Mouse (Mus musculus) embryonic facial prominence, embryonic 11.5 days (tissue): Measurements from ENCODE around the gene Tmem167. TPM values are rescaled to one million over a fixed set of nuclear protein-coding genes. Genes with fewer than 3 reads are reported as not detected.
"Not testable (repeated sequence)": the region's sequence is repeated elsewhere in the genome, so short reads cannot be mapped to it uniquely, and the experiment has no call there.

Experiments
- ATAC-seq: fragments of 200-750 bp; cut with Nextera tagmentation; replicated peaks from 2 replicates; pipeline ENCODE4 v1.8.0; 2017; ENCODE audit warnings: low read depth; ENCODE audit not compliant: insufficient number of reproducible peaks, low FRiP score, low TSS enrichment
- DNase-seq: peaks from one replicate; pipeline ENCODE4 v3.0.0-alpha.2; 2015; ENCODE audit warnings: low spot score
- H3K27ac ChIP-seq: fragments of 300-500 bp; sonication (generic); replicated peaks from 2 replicates; pipeline ENCODE4 v1.5.1; 2014; ENCODE audit warnings: mild to moderate bottlenecking, low read depth, low read length, control low read depth
- H3K27me3 ChIP-seq: fragments of 300-500 bp; sonication (generic); 2 replicates; pipeline ENCODE4 v1.6.1; 2014; ENCODE audit warnings: mild to moderate bottlenecking, low read length, moderate library complexity, mixed read lengths; ENCODE audit not compliant: control insufficient read depth, insufficient read depth
- H3K36me3 ChIP-seq: fragments of 300-500 bp; sonication (generic); replicated peaks from 2 replicates; pipeline ENCODE4 v1.6.1; 2014; ENCODE audit warnings: low read depth, mild to moderate bottlenecking, low read length, moderate library complexity, mixed read lengths; ENCODE audit not compliant: control insufficient read depth, insufficient read depth
- H3K4me1 ChIP-seq: fragments of 300-500 bp; sonication (generic); 2 replicates; pipeline ENCODE4 v1.6.1; 2014; ENCODE audit warnings: low read length, mixed read lengths; ENCODE audit not compliant: control insufficient read depth, insufficient read depth
- H3K4me2 ChIP-seq: fragments of 300-500 bp; sonication (generic); 2 replicates; pipeline ENCODE4 v1.6.1; 2014; ENCODE audit warnings: low read depth, mild to moderate bottlenecking, control low read depth, low read length, moderate library complexity
- H3K4me3 ChIP-seq: fragments of 300-500 bp; sonication (generic); 2 replicates; pipeline ENCODE4 v1.5.1; 2014; ENCODE audit warnings: low read depth, low read length, control low read depth
- H3K9ac ChIP-seq: fragments of 300-500 bp; sonication (generic); replicated peaks from 2 replicates; pipeline ENCODE4 v1.6.1; 2014; ENCODE audit warnings: mild to moderate bottlenecking, control low read depth, low read length
- H3K9me3 ChIP-seq: fragments of 300-500 bp; sonication (generic); replicated peaks from 2 replicates; pipeline ENCODE4 v1.6.1; 2016; ENCODE audit warnings: mild to moderate bottlenecking, low read length, inconsistent platforms, mixed read lengths; ENCODE audit not compliant: control insufficient read depth
- WGBS: fragments of 180-500 bp; shearing (Covaris S2); extraction: QIAGEN DNeasy Blood & Tissue Kit; methylation state at CpG from one replicate; pipeline ENCODE4 v1.1.7; 2014; 5-methylcytosine and 5-hydroxymethylcytosine counted together
- polyA plus RNA-seq: library from polyadenylated mRNA; unstranded; fragments of >200 nt; fragmentation: Nextera tagmentation; extraction: Ambion mirVana; gene quantifications from 2 replicates; pipeline ENCODE4 v1.2.1, GENCODE M21; 2014

Gene Tmem167
- polyA plus RNA-seq, 1 experiment from 2014 or later = 78.5 TPM

- H3K4me3 ChIP-seq, H3K27me3 ChIP-seq, DNase-seq, H3K9me3 ChIP-seq, H3K4me2 ChIP-seq, H3K36me3 ChIP-seq, H3K27ac ChIP-seq, ATAC-seq, H3K4me1 ChIP-seq, H3K9ac ChIP-seq: not testable (repeated sequence)
- WGBS = 97% methylated on average over 5 of the region's 5 CpGs
These were observed 19.8 kb downstream of the Tmem167 start for GRCm38 (mm10) chr13:90108746-90109145.

GRCm38 (mm10) chr13:90111681-90112080 is 22.8 kb downstream of the Tmem167 start:
- WGBS = 83% methylated on average over 1 of the region's 1 CpGs
- Histone ChIP-seq H3K27me3 (no peaks in the 10 kb centered on the region), H3K27ac (no peak overlapping the region), H3K9me3 (no peaks in the 10 kb centered on the region), H3K4me3 (no peak overlapping the region), H3K4me2 (no peak overlapping the region), H3K4me1 (no peaks in the 10 kb centered on the region), H3K9ac (no peak overlapping the region), H3K36me3 (no peaks in the 10 kb centered on the region)
- DNase-seq = no peak
- no peak for ATAC-seq

- DNase-seq (no peak), ATAC-seq (no peak)
- Histone ChIP-seq H3K4me2 (no peak overlapping the region), H3K9me3 (no peaks in the 10 kb centered on the region), H3K27me3 (no peaks in the 10 kb centered on the region), H3K36me3 (no peaks in the 10 kb centered on the region), H3K9ac (no peak overlapping the region), H3K4me1 (no peaks in the 10 kb centered on the region), H3K4me3 (no peak overlapping the region), H3K27ac (no peak overlapping the region)
- 86% methylated on average over 3 of the region's 3 CpGs for WGBS
These were observed 47.4 kb downstream of the Tmem167 start for GRCm38 (mm10) chr13:90136156-90136910.

- no peaks in the 10 kb centered on the region for H3K9me3 ChIP-seq
- no peak for ATAC-seq
- WGBS = 81% methylated on average over 1 of the region's 1 CpGs
These were observed 52.8 kb downstream of the Tmem167 start for GRCm38 (mm10) chr13:90141681-90142080.

GRCm38 (mm10) chr13:90143245-90143644 is 54.3 kb downstream of the Tmem167 start:
- Histone ChIP-seq H3K9me3 (no peaks in the 10 kb centered on the region), H3K9ac (no peak overlapping the region), H3K27ac (no peak overlapping the region), H3K4me2 (no peak overlapping the region), H3K27me3 (no peaks in the 10 kb centered on the region), H3K4me3 (no peak overlapping the region), H3K4me1 (no peaks in the 10 kb centered on the region), H3K36me3 (no peaks in the 10 kb centered on the region)
- DNase-seq (peak; percentile 63), ATAC-seq (peak; percentile 78)
- WGBS = 13% methylated on average over 4 of the region's 4 CpGs

More at GRCm38 (mm10) chr13:90141681-90142080, 52.8 kb downstream of the Tmem167 start:
- no peaks in the 10 kb centered on the region for H3K4me1 ChIP-seq
- H3K27ac ChIP-seq = no peak overlapping the region
- H3K9ac ChIP-seq = no peak overlapping the region
- no peaks in the 10 kb centered on the region for H3K36me3 ChIP-seq
- no peak for DNase-seq
- no peak overlapping the region for H3K4me2 ChIP-seq
- H3K27me3 ChIP-seq = no peaks in the 10 kb centered on the region
- H3K4me3 ChIP-seq = no peak overlapping the region

- no peak for ATAC-seq
- Histone ChIP-seq H3K4me1 (no peaks in the 10 kb centered on the region), H3K4me3 (no peak overlapping the region)
These were observed 63.0 kb downstream of the Tmem167 start for GRCm38 (mm10) chr13:90151881-90152280.

GRCm38 (mm10) chr13:90152536-90153273 is 63.8 kb downstream of the Tmem167 start:
- no peak overlapping the region for H3K9ac ChIP-seq
- DNase-seq (peak; percentile 83), ATAC-seq (peak; percentile 88)
- 32% methylated on average over 7 of the region's 7 CpGs for WGBS
- no peak overlapping the region for H3K27ac ChIP-seq
- H3K9me3 ChIP-seq = no peaks in the 10 kb centered on the region
- no peaks in the 10 kb centered on the region for H3K4me1 ChIP-seq
- H3K4me3 ChIP-seq = no peak overlapping the region
- H3K4me2 ChIP-seq = no peak overlapping the region
- H3K27me3 ChIP-seq = no peaks in the 10 kb centered on the region
- H3K36me3 ChIP-seq = no peaks in the 10 kb centered on the region

More at GRCm38 (mm10) chr13:90151881-90152280, 63.0 kb downstream of the Tmem167 start:
- no peaks in the 10 kb centered on the region for H3K36me3 ChIP-seq
- H3K9me3 ChIP-seq = no peaks in the 10 kb centered on the region
- H3K9ac ChIP-seq = no peak overlapping the region
- H3K27ac ChIP-seq = no peak overlapping the region
- DNase-seq = no peak
- H3K27me3 ChIP-seq = no peaks in the 10 kb centered on the region
- no peak overlapping the region for H3K4me2 ChIP-seq

- Histone ChIP-seq H3K27me3 (no peaks in the 10 kb centered on the region), H3K4me2 (no peak overlapping the region), H3K9me3 (no peaks in the 10 kb centered on the region), H3K27ac (no peak overlapping the region), H3K4me3 (no peak overlapping the region), H3K36me3 (no peaks in the 10 kb centered on the region), H3K9ac (no peak overlapping the region), H3K4me1 (no peaks in the 10 kb centered on the region)
- 77% methylated on average over 2 of the region's 2 CpGs for WGBS
- ATAC-seq = no peak
- DNase-seq = no peak
These were observed 75.2 kb downstream of the Tmem167 start for GRCm38 (mm10) chr13:90164147-90164546.
